Mouse (Mus musculus) gastrocnemius, adult 8-10 months (tissue): ENCODE results near the gene Gbp2b. TPM values are rescaled to one million over a fixed set of nuclear protein-coding genes. Genes with fewer than 3 reads are reported as not detected.
"Not testable (repeated sequence)": the region's sequence is repeated elsewhere in the genome, so short reads cannot be mapped to it uniquely, and the experiment has no call there.

Experiments
- DNase-seq, 2 experiments: peaks; one replicate each; pipeline ENCODE4 v3.0.0; 2022; ENCODE audit warnings: low spot score in 2 of 2
- total RNA-seq, 4 experiments: library from RNA; stranded (reverse); gene quantifications; 2 replicates each; pipeline ENCODE4 v1.2.4; 2022

The Gbp2b gene
- total RNA-seq, result not detected

- no peak for DNase-seq
These were observed at the start of gene Gbp2b for GRCm38 (mm10) chr3:142594547-142594946. TSS of gene Gbp2b (plus strand) at chr3:142594847.

GRCm38 (mm10) chr3:142546690-142547089 is 48.0 kb upstream of the Gbp2b start:
- no peak for DNase-seq

GRCm38 (mm10) chr3:142550052-142550676 is 44.5 kb upstream of the Gbp2b start:
- DNase-seq, result no peak

GRCm38 (mm10) chr3:142554601-142555000 is 40.0 kb upstream of the Gbp2b start:
- no peak for DNase-seq

- no peak for DNase-seq
These were observed 39.0 kb upstream of the Gbp2b start for GRCm38 (mm10) chr3:142555623-142556022.

GRCm38 (mm10) chr3:142559632-142560228 is 34.9 kb upstream of the Gbp2b start, which contains the start of gene Gbp3:
TSS of gene Gbp3 (plus strand) at chr3:142560026.
- DNase-seq, result no peak

GRCm38 (mm10) chr3:142560296-142560948 is 34.2 kb upstream of the Gbp2b start:
- peak; percentile 68 to 79 for DNase-seq

GRCm38 (mm10) chr3:142561045-142561646 is 33.5 kb upstream of the Gbp2b start:
- DNase-seq, result no peak

- no peak for DNase-seq
These were observed 33.0 kb upstream of the Gbp2b start for GRCm38 (mm10) chr3:142561666-142562065.

- DNase-seq, result not testable (repeated sequence)
These were observed 27.2 kb upstream of the Gbp2b start for GRCm38 (mm10) chr3:142567490-142567889.

GRCm38 (mm10) chr3:142570738-142571137 is 23.9 kb upstream of the Gbp2b start:
- no peak for DNase-seq

- DNase-seq, result no peak
These were observed 17.5 kb upstream of the Gbp2b start for GRCm38 (mm10) chr3:142577108-142577507.

- DNase-seq, result no peak
These were observed 16.3 kb upstream of the Gbp2b start for GRCm38 (mm10) chr3:142578342-142578741.

GRCm38 (mm10) chr3:142583067-142583466 is 11.6 kb upstream of the Gbp2b start:
- DNase-seq, result no peak

GRCm38 (mm10) chr3:142587386-142587785 is 7.3 kb upstream of the Gbp2b start:
- no peak for DNase-seq

- no peak for DNase-seq
These were observed 5.8 kb upstream of the Gbp2b start for GRCm38 (mm10) chr3:142588888-142589287.

- no peak for DNase-seq
These were observed 4.1 kb upstream of the Gbp2b start for GRCm38 (mm10) chr3:142590431-142591067.

GRCm38 (mm10) chr3:142597923-142598322 is 3.3 kb downstream of the Gbp2b start:
- no peak for DNase-seq

- no peak for DNase-seq
These were observed 7.0 kb downstream of the Gbp2b start for GRCm38 (mm10) chr3:142601675-142602074.

GRCm38 (mm10) chr3:142618658-142619057 is 24.0 kb downstream of the Gbp2b start:
- DNase-seq, result no peak

GRCm38 (mm10) chr3:142619606-142620005 is 25.0 kb downstream of the Gbp2b start:
- no peak for DNase-seq
